8 mouse cellular contexts compared by ENCODE assay signal in the genomic region with DNA sequence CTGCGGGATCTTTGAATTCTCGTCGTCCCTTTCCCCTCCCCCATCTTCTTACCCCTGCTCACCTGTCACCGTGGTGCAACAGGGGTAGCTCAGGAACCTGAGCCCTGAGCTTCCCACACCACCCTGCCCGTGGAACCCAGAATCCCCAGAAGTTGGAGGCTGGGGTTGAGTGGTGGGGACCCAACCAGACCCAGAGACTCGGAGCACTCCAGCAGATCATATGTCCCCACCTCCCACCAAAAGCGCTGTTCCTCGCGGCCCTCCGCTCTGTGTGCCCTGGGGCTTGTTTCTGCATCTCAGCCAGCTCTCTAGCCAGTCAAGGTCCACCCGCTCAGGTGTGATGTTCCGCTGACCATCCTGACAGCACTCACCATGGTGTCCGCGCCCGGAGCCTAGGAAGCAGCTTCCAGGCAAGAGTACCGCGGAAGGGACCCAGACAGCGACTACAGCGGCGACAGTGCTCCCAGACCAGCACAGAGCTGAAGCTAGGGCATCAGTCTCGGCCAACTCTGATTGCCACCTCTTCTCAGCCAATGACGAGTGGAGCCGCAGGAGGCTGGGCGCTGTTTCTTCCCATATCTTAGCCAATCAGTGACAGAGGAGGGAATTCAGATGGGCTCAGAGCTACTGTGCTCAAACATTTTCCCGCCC. TPM values are rescaled to one million over a fixed set of nuclear protein-coding genes. Genes with fewer than 3 reads are reported as not detected.
DNase-seq lines count a peak whose midpoint lies in the region; ATAC-seq and TF ChIP-seq lines count a peak whose summit lies in the region.

A gene (minus strand): TSS at position 489 of the 651 bp plus-strand sequence.

- peaks cover 17% of the 10 kb centered on the region for H3K4me1 ChIP-seq in hindbrain, embryonic 10.5 days (replicated peaks)
- no peaks in the 10 kb centered on the region for H3K4me1 ChIP-seq in liver, postnatal 0 days (ENCODE audit: insufficient read depth)
- H3K4me1 ChIP-seq in neural tube, embryonic 14.5 days (ENCODE audit: control insufficient read depth, insufficient read depth, low read length): no peaks in the 10 kb centered on the region

- ATAC-seq in liver, postnatal 0 days: peak; percentile 70
- peak; percentile 99 for ATAC-seq in neural tube, embryonic 14.5 days (ENCODE audit: low read depth)

- no peaks in the 10 kb centered on the region for H3K36me3 ChIP-seq in hindbrain, embryonic 10.5 days
- H3K36me3 ChIP-seq in liver, postnatal 0 days (replicated peaks; ENCODE audit: insufficient read depth, low read length): no peaks in the 10 kb centered on the region
- no peaks in the 10 kb centered on the region for H3K36me3 ChIP-seq in neural tube, embryonic 14.5 days (ENCODE audit: control insufficient read depth, insufficient read depth, low read length)

- TF ChIP-seq EP300 in liver, postnatal 0 days (IDR thresholded peaks at IDR 0.05; ENCODE audit: low read depth): no peak

- H3K9ac ChIP-seq in liver, postnatal 0 days (replicated peaks): peak within 1 kb of the TSS; percentile 26; the same call in 1 of the 2 replicates
- peak within 1 kb of the TSS; percentile 52 for H3K9ac ChIP-seq in neural tube, embryonic 14.5 days (replicated peaks; ENCODE audit: low read depth, low read length)

- H3K27ac ChIP-seq in hindbrain, embryonic 10.5 days: peak within 1 kb of the TSS; percentile 72
- peak within 1 kb of the TSS; percentile 95 for H3K27ac ChIP-seq in layer of hippocampus, adult 2 months
- H3K27ac ChIP-seq in liver, postnatal 0 days (ENCODE audit: low read depth): 0 out of 2 replicates have a peak within 1 kb of the TSS, but pooled peaks have one; percentile 2
- H3K27ac ChIP-seq in neural tube, embryonic 14.5 days (ENCODE audit: low read depth, low read length): peak within 1 kb of the TSS; percentile 13

- peak; percentile 93 for DNase-seq in MN1 (ENCODE audit: low spot score)
- DNase-seq in cerebellum, adult 9-10 months: peak; percentile 91
- DNase-seq in frontal cortex, postnatal 10 days (ENCODE audit: low spot score in 2 of 2): peak; percentile 84 to 88
- DNase-seq in hindbrain, embryonic 10.5 days (ENCODE audit: low spot score): peak; percentile 78
- peak; percentile 84 to 91 for DNase-seq in layer of hippocampus, adult 2 months (ENCODE audit: low spot score in 2 of 2)
- DNase-seq in liver, postnatal 0 days: peak; percentile 34
- peak; percentile 30 to 51 for DNase-seq in thymus, adult 18-20 months

- H3K4me2 ChIP-seq in liver, postnatal 0 days (ENCODE audit: low read depth, low read length): peak within 1 kb of the TSS; percentile 61
- peak within 1 kb of the TSS; percentile 87 for H3K4me2 ChIP-seq in neural tube, embryonic 14.5 days (ENCODE audit: low read depth, low read length)

- TF ChIP-seq CTCF in layer of hippocampus, adult 2 months (conservative IDR thresholded peaks at IDR 0.05): no peak; the same call in 1 of the 2 replicates
- TF ChIP-seq CTCF in liver, postnatal 0 days (IDR thresholded peaks at IDR 0.05; ENCODE audit: low read depth): no peak

- no peaks in the 10 kb centered on the region for H3K9me3 ChIP-seq in hindbrain, embryonic 10.5 days
- H3K9me3 ChIP-seq in liver, postnatal 0 days (ENCODE audit: low read length): no peaks in the 10 kb centered on the region
- H3K9me3 ChIP-seq in neural tube, embryonic 14.5 days (ENCODE audit: control insufficient read depth, low read length): no peaks in the 10 kb centered on the region

- H3K4me3 ChIP-seq in hindbrain, embryonic 10.5 days: peak within 1 kb of the TSS; percentile 63
- H3K4me3 ChIP-seq in layer of hippocampus, adult 2 months: peak within 1 kb of the TSS; percentile 78
- peak within 1 kb of the TSS; percentile 36 for H3K4me3 ChIP-seq in liver, postnatal 0 days (ENCODE audit: low read depth, low read length)
- peak within 1 kb of the TSS; percentile 49 for H3K4me3 ChIP-seq in neural tube, embryonic 14.5 days (ENCODE audit: low read depth, low read length)

- 2% methylated on average over 25 of the region's 25 CpGs for WGBS in hindbrain, embryonic 10.5 days
- 3% methylated on average over 25 of the region's 25 CpGs for WGBS in liver, postnatal 0 days (ENCODE audit: insufficient replicate concordance)
- 3% methylated on average over 25 of the region's 25 CpGs for WGBS in neural tube, embryonic 14.5 days

- H3K27me3 ChIP-seq in hindbrain, embryonic 10.5 days (ENCODE audit: insufficient read depth, poor library complexity, severe bottlenecking): peaks cover 30% of the 10 kb centered on the region
- peaks cover 17% of the 10 kb centered on the region for H3K27me3 ChIP-seq in liver, postnatal 0 days (ENCODE audit: insufficient read depth, low read length)
- no peaks in the 10 kb centered on the region for H3K27me3 ChIP-seq in neural tube, embryonic 14.5 days (ENCODE audit: control insufficient read depth, insufficient read depth, low read length)

RNA-seq across cellular contexts. Expression of the gene that starts here (rescaled TPM):
- polyA plus RNA-seq in hindbrain, embryonic 10.5 days (2016; fragmentation: Nextera tagmentation; extraction: Ambion mirVana): 3.3 and 6.5 TPM in 2 replicates
- 100 to 1,000 TPM; 110 to 113 TPM for total RNA-seq in layer of hippocampus, adult 2 months (2021)
- 6.9 and 7.7 TPM in 2 replicates for polyA plus RNA-seq in liver, postnatal 0 days (2015; fragmentation: Nextera tagmentation; extraction: Ambion mirVana)
- polyA plus RNA-seq in neural tube, embryonic 14.5 days (2014; fragmentation: Nextera tagmentation; extraction: Ambion mirVana): 38.5 and 47.5 TPM in 2 replicates

Comparison
In these comparisons a context has a peak if more than half of its experiments do, and no peak if none do; other contexts are left out.
1. Peak in every context shown above with its lines: DNase-seq, ATAC-seq, H3K4me3 ChIP-seq and H3K27ac ChIP-seq.
2. DNase-seq: peak in every context shown above with its lines; median percentile 93 in MN1; 91 in cerebellum, adult 9-10 months; 88 in layer of hippocampus, adult 2 months; 86 in frontal cortex, postnatal 10 days; 78 in hindbrain, embryonic 10.5 days; 40 in thymus, adult 18-20 months; 34 in liver, postnatal 0 days.
3. H3K27ac ChIP-seq: peak in every context shown above with its lines; median percentile 95 in layer of hippocampus, adult 2 months; 72 in hindbrain, embryonic 10.5 days; 13 in neural tube, embryonic 14.5 days; 2 in liver, postnatal 0 days.